Mouse (Mus musculus) myocyte (in vitro differentiated cells): Measurements from ENCODE around the gene Dnah14. TPM values are rescaled to one million over a fixed set of nuclear protein-coding genes. Genes with fewer than 3 reads are reported as not detected.

Experiments
- H3K27me3 ChIP-seq: one replicate; pipeline ENCODE4 v1.6.1; 2011; ENCODE audit not compliant: control insufficient read depth, insufficient read depth, insufficient read length
- H3K36me3 ChIP-seq: one replicate; pipeline ENCODE4 v1.6.1; 2011; ENCODE audit not compliant: control insufficient read depth, insufficient read depth
- H3K4me2 ChIP-seq: one replicate; pipeline ENCODE4 v1.6.1; 2011; ENCODE audit warnings: low read depth, control low read depth
- H3K4me3 ChIP-seq: one replicate; pipeline ENCODE4 v1.5.1; 2011; ENCODE audit warnings: mild to moderate bottlenecking, control low read depth, moderate library complexity
- H3K79me2 ChIP-seq: one replicate; pipeline ENCODE4 v1.6.1; 2011; ENCODE audit not compliant: control insufficient read depth, insufficient read depth
- H3ac ChIP-seq: one replicate; pipeline ENCODE4 v1.6.1; 2011; ENCODE audit not compliant: control insufficient read depth, insufficient read length
- CEBPB ChIP-seq: IDR thresholded peaks from 2 replicates; pipeline ENCODE4 v1.6.1; 2011; ENCODE audit warnings: mild to moderate bottlenecking, moderate library complexity; ENCODE audit not compliant: poor library complexity, insufficient read depth, severe bottlenecking
- E2F4 ChIP-seq: IDR thresholded peaks from one replicate; pipeline ENCODE4 v1.6.1; 2011; ENCODE audit warnings: mild to moderate bottlenecking, control low read depth, moderate library complexity; ENCODE audit not compliant: insufficient read depth
- MAX ChIP-seq: IDR thresholded peaks from one replicate; pipeline ENCODE4 v1.6.1; 2011; ENCODE audit warnings: low read depth, mild to moderate bottlenecking, control low read depth
- MYOD1 ChIP-seq, 3 experiments: IDR thresholded peaks; one replicate each; pipeline ENCODE4 v1.6.1; 2011; ENCODE audit warnings: control low read depth in 2 of 3, low read depth in 2 of 3, mild to moderate bottlenecking in 2 of 3, moderate library complexity in 1 of 3; ENCODE audit not compliant: insufficient read length in 2 of 3, control insufficient read depth in 1 of 3
- MYOG ChIP-seq, 3 experiments: IDR thresholded peaks; one replicate each; pipeline ENCODE4 v1.6.1; 2011; ENCODE audit warnings: control low read depth in 2 of 3, low read depth in 2 of 3, mild to moderate bottlenecking in 2 of 3; ENCODE audit not compliant: insufficient read length in 2 of 3, control insufficient read depth in 1 of 3, insufficient read depth in 1 of 3
- POLR2A ChIP-seq: IDR thresholded peaks from one replicate; pipeline ENCODE4 v1.6.1; 2011; ENCODE audit warnings: low read depth, mild to moderate bottlenecking, control low read depth, moderate library complexity; ENCODE audit not compliant: insufficient read length
- POLR2AphosphoS2 ChIP-seq: IDR thresholded peaks from one replicate; pipeline ENCODE4 v1.6.1; 2011; ENCODE audit warnings: low read depth, control low read depth; ENCODE audit not compliant: insufficient read length
- REST ChIP-seq: IDR thresholded peaks from one replicate; pipeline ENCODE4 v1.6.1; 2011; ENCODE audit warnings: mild to moderate bottlenecking, control low read depth, moderate library complexity; ENCODE audit not compliant: insufficient read depth, insufficient read length
- SRF ChIP-seq: IDR thresholded peaks from one replicate; pipeline ENCODE4 v1.6.1; 2011; ENCODE audit warnings: low read depth; ENCODE audit not compliant: control insufficient read depth, insufficient read length
- TCF12 ChIP-seq: IDR thresholded peaks from one replicate; pipeline ENCODE4 v1.6.1; 2011; ENCODE audit warnings: mild to moderate bottlenecking, control low read depth; ENCODE audit not compliant: poor library complexity, insufficient read depth, severe bottlenecking
- TCF3 ChIP-seq: IDR thresholded peaks from one replicate; pipeline ENCODE4 v1.6.1; 2011; ENCODE audit warnings: low read depth, control low read depth; ENCODE audit not compliant: insufficient read length
- USF1 ChIP-seq: IDR thresholded peaks from one replicate; pipeline ENCODE4 v1.6.1; 2011; ENCODE audit warnings: low read depth, mild to moderate bottlenecking, control low read depth, moderate library complexity
- polyA plus RNA-seq: library from polyadenylated mRNA; unstranded; fragments of >200 nt; fragmentation: generic; extraction: Trizol; gene quantifications from one replicate; pipeline ENCODE4 v1.2.1, GENCODE M21; 2012; ENCODE audit warnings: missing spikeins

The Dnah14 gene
- polyA plus RNA-seq, 1 experiment, result 0.29 TPM

DNA sequence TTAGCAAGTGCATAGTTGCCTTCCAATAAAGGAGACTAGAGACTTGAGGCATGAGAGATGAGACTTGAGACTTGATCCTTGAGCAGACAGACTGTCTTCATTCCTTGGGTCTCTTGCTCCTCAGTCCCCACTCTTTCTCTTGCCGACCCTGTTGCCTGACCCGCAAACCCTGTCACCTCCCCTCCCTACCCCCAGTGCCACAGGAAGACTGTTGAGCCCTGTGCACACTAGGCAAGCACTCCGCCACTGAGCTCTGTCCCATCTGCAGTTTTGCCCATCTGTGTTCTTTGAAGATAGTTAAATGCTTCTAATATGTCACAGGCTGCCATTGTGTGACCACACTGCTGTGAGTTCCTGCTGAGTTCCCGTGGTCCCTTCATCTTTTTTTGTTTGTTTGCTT is 23.0 kb downstream of the Dnah14 start:
- TF ChIP-seq USF1 (no peak), MYOG (IDR thresholded peaks at IDR 0.05; ENCODE audit: control insufficient read depth in 1 of 3, insufficient read depth in 1 of 3, insufficient read length in 2 of 3, low read depth in 2 of 3) (no peak), SRF (no peak), POLR2A (no peak), TCF3 (no peak), POLR2AphosphoS2 (no peak), MYOD1 (IDR thresholded peaks at IDR 0.05; ENCODE audit: control insufficient read depth in 1 of 3, insufficient read length in 2 of 3, low read depth in 2 of 3) (no peak), MAX (no peak), REST (no peak), E2F4 (no peak), CEBPB (no peak), TCF12 (no peak)
- Histone ChIP-seq H3K4me3 (no peak overlapping the region), H3K4me2 (no peak overlapping the region), H3K36me3 (no peaks in the 10 kb centered on the region), H3ac (no peak overlapping the region), H3K27me3 (peaks cover 4% of the 10 kb centered on the region), H3K79me2 (no peaks in the 10 kb centered on the region)

DNA sequence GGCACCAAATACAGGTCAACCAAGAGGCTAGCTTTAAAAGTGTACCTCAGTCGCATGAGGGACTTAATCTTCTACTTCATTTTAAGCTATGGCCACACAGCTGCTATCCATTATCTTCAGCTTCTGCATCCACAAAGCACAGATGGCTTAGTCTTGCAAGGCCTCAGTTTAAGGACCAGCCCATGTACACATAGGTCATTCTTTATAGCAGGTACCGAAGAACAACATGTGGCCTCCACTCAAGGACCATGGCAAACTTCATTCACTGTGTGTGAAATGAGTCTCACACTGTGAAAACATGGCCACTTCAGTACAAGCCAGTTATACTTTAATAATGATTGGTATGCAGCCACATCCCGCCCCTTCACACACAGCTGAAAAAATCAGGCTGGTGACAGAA is 34.8 kb downstream of the Dnah14 start:
- no peak overlapping the region for H3K4me2 ChIP-seq
- TF ChIP-seq MAX (no peak), CEBPB (no peak), MYOD1 (IDR thresholded peaks at IDR 0.05; ENCODE audit: control insufficient read depth in 1 of 3, insufficient read length in 2 of 3, low read depth in 2 of 3) (no peak), TCF3 (no peak), USF1 (no peak), SRF (no peak), POLR2A (no peak), POLR2AphosphoS2 (no peak), MYOG (IDR thresholded peaks at IDR 0.05; ENCODE audit: control insufficient read depth in 1 of 3, insufficient read depth in 1 of 3, insufficient read length in 2 of 3, low read depth in 2 of 3) (no peak), TCF12 (no peak), E2F4 (no peak), REST (no peak)
- H3K79me2 ChIP-seq, result no peaks in the 10 kb centered on the region
- H3K36me3 ChIP-seq, result no peaks in the 10 kb centered on the region
- no peaks in the 10 kb centered on the region for H3K27me3 ChIP-seq
- H3K4me3 ChIP-seq, result no peak overlapping the region
- H3ac ChIP-seq, result no peak overlapping the region

DNA sequence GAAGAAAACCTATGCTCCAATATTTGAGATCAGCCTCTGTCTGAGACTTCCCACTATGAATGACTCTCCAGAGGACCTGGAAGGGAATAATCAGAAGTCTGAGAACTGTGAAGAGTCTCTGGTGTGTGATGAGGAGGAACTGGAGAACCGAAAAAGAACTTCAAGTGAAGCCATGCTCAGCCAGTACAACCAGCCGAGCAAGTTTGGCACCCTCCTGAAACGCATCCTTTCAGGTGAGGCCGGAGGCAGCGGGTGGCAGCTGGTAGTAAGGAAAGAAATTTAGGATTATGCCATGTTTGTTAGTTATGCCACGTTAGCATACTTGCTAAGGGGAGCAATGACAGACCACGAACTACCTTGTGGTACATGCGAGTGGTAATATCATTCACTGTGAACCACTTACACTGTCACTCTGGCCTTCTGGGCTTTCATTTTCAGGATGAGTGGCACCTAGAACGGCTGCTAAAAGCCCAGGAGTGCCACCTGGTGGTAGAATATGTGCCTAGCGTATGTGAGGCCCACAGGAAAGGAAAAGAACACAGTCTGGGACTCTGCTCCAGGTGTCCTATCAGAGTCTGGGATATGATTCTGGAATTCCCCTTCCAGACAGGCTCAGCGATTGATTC is 39.6 kb downstream of the Dnah14 start:
- Histone ChIP-seq H3K79me2 (no peaks in the 10 kb centered on the region), H3K36me3 (no peaks in the 10 kb centered on the region), H3K4me3 (no peak overlapping the region), H3ac (no peak overlapping the region), H3K4me2 (no peak overlapping the region), H3K27me3 (no peaks in the 10 kb centered on the region)
- TF ChIP-seq TCF12 (no peak), MAX (no peak)

DNA sequence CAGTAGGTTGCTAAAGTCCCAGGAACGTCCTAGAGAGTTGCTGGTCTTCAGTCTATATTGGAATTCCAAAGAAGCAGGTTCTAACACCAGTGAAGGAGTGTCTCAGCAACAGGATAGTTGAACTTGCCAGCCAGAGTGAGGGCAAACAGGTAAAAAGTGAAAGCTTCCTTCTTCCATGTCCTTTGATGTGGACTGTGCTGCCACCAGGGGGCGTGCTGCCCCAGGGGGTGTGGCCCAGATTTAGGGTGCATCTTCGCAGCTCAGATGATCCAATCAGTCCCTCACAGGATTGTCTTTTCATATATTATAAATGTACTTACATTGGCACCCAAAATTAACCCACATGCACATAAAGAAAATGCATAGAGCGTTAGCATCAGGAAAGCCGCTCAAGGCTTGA is 41.0 kb downstream of the Dnah14 start:
- Histone ChIP-seq H3K27me3 (no peaks in the 10 kb centered on the region), H3K36me3 (no peaks in the 10 kb centered on the region), H3ac (no peak overlapping the region), H3K79me2 (no peaks in the 10 kb centered on the region), H3K4me3 (no peak overlapping the region), H3K4me2 (no peak overlapping the region)
- TF ChIP-seq REST, result no peak
- TF ChIP-seq USF1, result no peak
- TF ChIP-seq MYOD1 (IDR thresholded peaks at IDR 0.05; ENCODE audit: control insufficient read depth in 1 of 3, insufficient read length in 2 of 3, low read depth in 2 of 3), result no peak
- TF ChIP-seq POLR2AphosphoS2, result no peak
- no peak for TF ChIP-seq MAX
- no peak for TF ChIP-seq CEBPB
- no peak for TF ChIP-seq MYOG (IDR thresholded peaks at IDR 0.05; ENCODE audit: control insufficient read depth in 1 of 3, insufficient read depth in 1 of 3, insufficient read length in 2 of 3, low read depth in 2 of 3)
- no peak for TF ChIP-seq TCF12
- TF ChIP-seq E2F4, result no peak
- no peak for TF ChIP-seq TCF3
- no peak for TF ChIP-seq POLR2A
- TF ChIP-seq SRF, result no peak

DNA sequence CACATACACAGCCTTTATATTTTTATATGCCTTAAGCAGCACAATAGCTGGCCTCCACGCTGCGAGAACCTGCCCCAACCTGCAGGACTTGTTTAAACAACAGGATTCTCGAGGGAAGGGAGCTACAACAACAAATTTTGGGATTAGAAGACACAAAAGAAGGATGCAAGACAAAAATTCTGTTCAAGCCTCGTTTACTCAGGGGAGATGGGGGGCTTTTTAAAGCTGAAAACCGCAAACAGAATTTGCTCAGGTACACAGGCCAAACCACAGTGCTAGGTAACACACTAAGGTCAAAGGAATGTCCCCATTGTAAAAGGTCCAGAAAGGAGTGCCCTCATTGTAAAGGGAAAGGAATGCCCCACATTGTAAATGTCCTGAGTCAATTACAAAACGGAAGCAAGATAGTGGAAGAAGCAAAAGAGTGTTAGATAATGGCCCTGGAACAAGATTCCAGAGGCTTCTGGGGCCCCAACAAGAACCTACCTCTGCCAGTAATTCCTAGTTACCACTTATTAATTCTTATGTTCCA is 46.9 kb downstream of the Dnah14 start:
- H3K27me3 ChIP-seq, result no peaks in the 10 kb centered on the region
- H3K4me2 ChIP-seq, result no peak overlapping the region
- no peak overlapping the region for H3ac ChIP-seq
- H3K36me3 ChIP-seq, result no peaks in the 10 kb centered on the region
- TF ChIP-seq TCF3 (no peak), E2F4 (no peak), POLR2A (no peak), CEBPB (no peak), MYOD1 (IDR thresholded peaks at IDR 0.05; ENCODE audit: control insufficient read depth in 1 of 3, insufficient read length in 2 of 3, low read depth in 2 of 3) (no peak)
- no peaks in the 10 kb centered on the region for H3K79me2 ChIP-seq
- no peak overlapping the region for H3K4me3 ChIP-seq
